Mouse (Mus musculus) brain, embryonic 14.5 days (tissue): Measurements from ENCODE around the gene AI837181.

ENCODE experiments used
- CTCF ChIP-seq: fragments of 200-500 bp; IDR thresholded peaks from 2 replicates; pipeline ENCODE4 v1.5.1; 2012; ENCODE audit warnings: inconsistent platforms, mild to moderate bottlenecking, moderate library complexity, borderline replicate concordance; ENCODE audit not compliant: insufficient read depth, insufficient read length; ENCODE audit errors: extremely low read depth
- POLR2A ChIP-seq: fragments of 200-500 bp; IDR thresholded peaks from 2 replicates; pipeline ENCODE4 v1.6.1; 2012; ENCODE audit warnings: mild to moderate bottlenecking, inconsistent platforms, borderline replicate concordance; ENCODE audit not compliant: poor library complexity, insufficient read depth, insufficient read length, severe bottlenecking; ENCODE audit errors: extremely low read depth

DNA sequence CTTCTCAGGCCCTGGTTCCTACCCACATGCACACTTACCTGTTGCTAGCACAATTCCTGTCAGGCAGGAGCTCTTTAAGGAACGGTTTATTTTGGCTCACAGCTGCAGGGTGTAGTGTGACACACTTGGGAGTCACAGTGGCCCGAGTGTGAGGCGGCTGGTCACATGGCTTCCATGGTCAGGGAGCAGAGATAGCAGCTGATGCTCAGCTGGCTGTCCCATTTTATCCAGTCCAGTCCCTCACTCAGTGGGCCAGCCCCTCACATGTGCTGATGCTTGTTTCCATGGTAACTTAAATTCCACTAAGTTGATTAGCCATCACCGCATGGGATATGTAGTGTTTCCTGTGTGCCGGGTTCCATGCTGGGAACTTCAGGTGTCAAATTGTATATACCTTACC, 13.0 kb upstream of the AI837181 start:
- TF ChIP-seq POLR2A (no peak), CTCF (no peak)
